Mouse (Mus musculus): ENCODE measurements around the gene Hist1h2af. TPM values are rescaled to one million over a fixed set of nuclear protein-coding genes. Genes with fewer than 3 reads are reported as not detected.
"Not testable (repeated sequence)": the region's sequence is repeated elsewhere in the genome, so short reads cannot be mapped to it uniquely, and the experiment has no call there.

Hist1h2af gene
- polyA plus RNA-seq, 1 experiment: 98.1 TPM

DNA sequence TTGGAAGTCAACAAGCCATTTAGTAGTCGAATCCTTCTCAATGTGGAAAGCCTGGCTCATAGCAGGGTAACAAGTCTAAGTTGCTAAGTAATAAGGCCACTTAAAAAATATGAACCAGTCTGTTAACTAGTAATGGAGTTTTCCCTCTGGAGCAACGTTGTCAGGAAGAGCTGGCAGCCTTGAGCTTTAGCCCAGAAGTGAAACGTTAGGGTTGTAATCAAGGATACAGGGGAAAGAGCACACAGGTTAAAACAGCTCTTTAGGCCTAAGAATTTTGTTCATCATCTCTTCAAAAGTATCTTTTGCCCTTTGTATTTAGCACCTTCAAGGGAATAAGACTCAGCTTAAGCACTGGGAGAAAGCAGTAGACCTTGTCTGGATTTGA is 17.0 kb downstream of the Hist1h2af start:
- Histone ChIP-seq H3K27me3 (ENCODE audit: control insufficient read depth, insufficient read depth, insufficient read length) (no peaks in the 10 kb centered on the region), H3ac (ENCODE audit: control insufficient read depth, insufficient read length, low read depth) (peak overlapping the region; percentile 48), H3K36me3 (ENCODE audit: control insufficient read depth, insufficient read depth) (no peaks in the 10 kb centered on the region), H3K4me3 (ENCODE audit: insufficient read depth, poor library complexity, severe bottlenecking) (peak overlapping the region; percentile 7), H3K79me2 (ENCODE audit: control insufficient read depth, insufficient read depth) (no peaks in the 10 kb centered on the region), H3K79me3 (ENCODE audit: low read depth) (no peaks in the 10 kb centered on the region)
- no peak for TF ChIP-seq FOSL1 (IDR thresholded peaks at IDR 0.05; ENCODE audit: insufficient read depth, low read length, poor library complexity, severe bottlenecking)

GRCm38 (mm10) chr13:23551146-23551834 is 17.6 kb downstream of the Hist1h2af start, which contains the start of gene Hist1h4f:
Gene Hist1h4f (minus strand): TSS chr13:23551648.
- not testable (repeated sequence) for H3K27me3 ChIP-seq (ENCODE audit: control insufficient read depth, insufficient read depth, insufficient read length); H3K79me3 ChIP-seq (ENCODE audit: low read depth); H3K79me2 ChIP-seq (ENCODE audit: control insufficient read depth, insufficient read depth); H3K36me3 ChIP-seq (ENCODE audit: control insufficient read depth, insufficient read depth)
- H3ac ChIP-seq (ENCODE audit: control insufficient read depth, insufficient read length, low read depth): peak within 1 kb of the TSS; percentile 48
- H3K4me3 ChIP-seq (ENCODE audit: insufficient read depth, poor library complexity, severe bottlenecking): peak within 1 kb of the TSS; percentile 7
- peak; percentile 30 for TF ChIP-seq CEBPB (IDR thresholded peaks at IDR 0.05; ENCODE audit: low read depth)

DNA sequence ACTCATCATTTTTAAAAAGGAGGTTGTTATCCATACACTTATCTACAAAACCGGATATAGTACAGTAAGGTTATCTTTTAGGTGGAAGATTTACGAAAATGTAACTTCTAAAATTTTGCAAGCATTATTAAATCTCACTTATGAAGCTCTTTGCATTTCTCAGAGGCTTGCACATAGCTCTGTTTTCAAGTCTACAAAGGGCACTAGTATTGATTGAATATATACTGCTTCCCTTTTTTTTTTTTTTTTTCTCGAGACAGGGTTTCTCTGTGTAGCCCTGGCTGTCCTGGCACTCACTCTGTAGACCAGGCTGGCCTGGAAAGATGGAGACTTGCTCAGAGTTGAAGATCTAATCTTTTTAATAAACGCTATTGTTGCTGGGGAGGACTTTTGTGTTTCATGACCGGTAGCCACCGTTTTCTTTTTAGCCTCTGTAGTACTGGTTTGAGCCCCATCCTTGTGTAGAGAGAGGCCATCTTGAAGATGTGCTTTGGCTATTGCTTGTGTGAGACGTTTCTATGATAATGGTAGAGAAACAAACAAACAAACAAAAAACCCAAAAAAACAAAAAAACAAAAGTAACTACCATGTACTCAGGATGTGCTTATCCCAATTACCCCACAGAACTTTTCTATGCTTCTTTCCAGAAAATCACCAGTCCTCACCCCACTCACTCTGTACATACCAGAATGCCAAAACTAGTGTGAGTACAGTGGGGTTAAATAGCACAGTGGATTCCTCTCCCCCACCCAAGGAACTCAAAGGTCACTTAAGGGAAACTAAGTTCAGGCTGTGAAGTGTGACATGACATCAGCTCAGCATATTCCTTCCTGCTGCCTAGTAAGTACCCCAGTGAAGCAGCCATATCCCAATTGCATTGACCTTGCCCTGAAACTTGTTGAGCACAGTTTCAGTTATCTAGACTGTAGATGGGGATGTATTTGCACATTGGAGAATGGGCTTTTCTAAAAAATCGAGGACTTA is 18.5 kb downstream of the Hist1h2af start:
- no peaks in the 10 kb centered on the region for H3K79me3 ChIP-seq (ENCODE audit: low read depth)
- no peaks in the 10 kb centered on the region for H3K36me3 ChIP-seq (ENCODE audit: control insufficient read depth, insufficient read depth)
- no peaks in the 10 kb centered on the region for H3K79me2 ChIP-seq (ENCODE audit: control insufficient read depth, insufficient read depth)
- TF ChIP-seq FOSL1 (IDR thresholded peaks at IDR 0.05; ENCODE audit: insufficient read depth, low read length, poor library complexity, severe bottlenecking) (no peak), MAX (IDR thresholded peaks at IDR 0.05) (no peak), CEBPB (IDR thresholded peaks at IDR 0.05; ENCODE audit: low read depth) (no peak), MYOD1 (IDR thresholded peaks at IDR 0.05; ENCODE audit: control insufficient read depth, insufficient read length, low read depth) (no peak), CTCF (IDR thresholded peaks at IDR 0.05; ENCODE audit: control insufficient read depth, insufficient read depth, insufficient read length) (no peak), USF1 (IDR thresholded peaks at IDR 0.05; ENCODE audit: low read depth) (no peak)
- no peak overlapping the region for H3K4me3 ChIP-seq (ENCODE audit: insufficient read depth, poor library complexity, severe bottlenecking)
- H3K27me3 ChIP-seq (ENCODE audit: control insufficient read depth, insufficient read depth, insufficient read length): no peaks in the 10 kb centered on the region
- no peak overlapping the region for H3ac ChIP-seq (ENCODE audit: control insufficient read depth, insufficient read length, low read depth)

GRCm38 (mm10) chr13:23552962-23553361 is 19.3 kb downstream of the Hist1h2af start, which contains the start of gene Hist1h1d:
Gene Hist1h1d (plus strand): TSS chr13:23553262.
- Histone ChIP-seq H3ac (ENCODE audit: control insufficient read depth, insufficient read length, low read depth) (no peak within 1 kb of the TSS), H3K4me3 (ENCODE audit: insufficient read depth, poor library complexity, severe bottlenecking) (no peak within 1 kb of the TSS), H3K27me3 (ENCODE audit: control insufficient read depth, insufficient read depth, insufficient read length) (no peaks in the 10 kb centered on the region), H3K79me3 (ENCODE audit: low read depth) (no peaks in the 10 kb centered on the region), H3K36me3 (ENCODE audit: control insufficient read depth, insufficient read depth) (no peaks in the 10 kb centered on the region), H3K79me2 (ENCODE audit: control insufficient read depth, insufficient read depth) (no peaks in the 10 kb centered on the region)
- TF ChIP-seq MAX (IDR thresholded peaks at IDR 0.05) (no peak), FOSL1 (IDR thresholded peaks at IDR 0.05; ENCODE audit: insufficient read depth, low read length, poor library complexity, severe bottlenecking) (no peak), CEBPB (IDR thresholded peaks at IDR 0.05; ENCODE audit: low read depth) (no peak)

DNA sequence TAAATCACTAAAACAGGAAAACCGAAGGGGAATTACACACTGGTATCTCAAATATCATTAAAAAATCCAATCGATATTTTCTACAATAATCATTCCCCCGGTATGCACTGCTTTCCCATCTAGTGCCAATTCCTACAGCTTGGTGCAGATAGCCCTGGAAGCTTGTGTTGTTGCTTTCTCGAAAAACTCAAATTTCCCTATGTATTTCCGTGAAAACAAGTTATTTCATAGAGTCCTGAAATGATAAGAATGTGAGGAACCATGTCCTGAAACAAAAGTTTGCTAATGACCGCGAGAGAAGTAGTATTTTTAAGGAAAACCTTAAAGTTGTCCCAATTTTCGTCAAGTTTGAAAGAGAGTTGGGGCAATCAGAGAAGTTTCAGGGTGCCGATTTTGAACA is 20.7 kb downstream of the Hist1h2af start:
- Histone ChIP-seq H3K79me2 (ENCODE audit: control insufficient read depth, insufficient read depth) (no peaks in the 10 kb centered on the region), H3K4me3 (ENCODE audit: insufficient read depth, poor library complexity, severe bottlenecking) (no peak overlapping the region), H3ac (ENCODE audit: control insufficient read depth, insufficient read length, low read depth) (no peak overlapping the region), H3K79me3 (ENCODE audit: low read depth) (no peaks in the 10 kb centered on the region), H3K36me3 (ENCODE audit: control insufficient read depth, insufficient read depth) (no peaks in the 10 kb centered on the region), H3K27me3 (ENCODE audit: control insufficient read depth, insufficient read depth, insufficient read length) (no peaks in the 10 kb centered on the region)
- TF ChIP-seq CEBPB (IDR thresholded peaks at IDR 0.05; ENCODE audit: low read depth) (no peak), CTCF (IDR thresholded peaks at IDR 0.05; ENCODE audit: control insufficient read depth, insufficient read depth, insufficient read length) (no peak), MYOG (IDR thresholded peaks at IDR 0.05; ENCODE audit: control insufficient read depth, extremely low read depth, insufficient read length) (no peak), USF1 (IDR thresholded peaks at IDR 0.05; ENCODE audit: low read depth) (no peak), FOSL1 (IDR thresholded peaks at IDR 0.05; ENCODE audit: insufficient read depth, low read length, poor library complexity, severe bottlenecking) (no peak), MAX (IDR thresholded peaks at IDR 0.05) (no peak), MYOD1 (IDR thresholded peaks at IDR 0.05; ENCODE audit: control insufficient read depth, insufficient read length, low read depth) (no peak)

Measured in C2C12 (cell line).